Mouse (Mus musculus): ENCODE data around the gene Lhx3. TPM values are rescaled to one million over a fixed set of nuclear protein-coding genes. Genes with fewer than 3 reads are reported as not detected.

The Lhx3 gene
- total RNA-seq, 1 experiment, result 0.13 TPM

- DNase-seq (ENCODE audit: low read depth, low spot score), result no peak
- Histone ChIP-seq H3K4me1 (ENCODE audit: control insufficient read depth in 2 of 2, insufficient read depth in 2 of 2, low read length in 2 of 2, poor library complexity in 1 of 2) (peaks cover 0 to under 1% of the 10 kb centered on the region in 2 experiments; a peak in 1 of 4 replicates), H3K36me3 (ENCODE audit: control insufficient read depth, insufficient read depth, low read length, poor library complexity, severe bottlenecking) (no peaks in the 10 kb centered on the region), H3K9ac (ENCODE audit: insufficient read depth, low read depth, low read length, poor library complexity, severe bottlenecking) (no peak overlapping the region), H3K9me3 (ENCODE audit: control insufficient read depth, insufficient read depth, low read depth, low read length) (no peaks in the 10 kb centered on the region), H3K27ac (ENCODE audit: insufficient read depth, low read depth, low read length, poor library complexity, severe bottlenecking) (no peak overlapping the region), H3K4me3 (ENCODE audit: insufficient read depth in 1 of 2, low read depth in 1 of 2, low read length in 2 of 2, poor library complexity in 1 of 2, severe bottlenecking in 1 of 2) (no peak overlapping the region)
- in situ Hi-C loops (cut with MboI; ENCODE audit: low sequenced_read_pairs in 2 of 2, unreplicated experiment in 2 of 2), result no loop called here
- TF ChIP-seq CHD2 (IDR thresholded peaks at IDR 0.05; ENCODE audit: low read depth, low read length) (no peak), ZNF384 (IDR thresholded peaks at IDR 0.05; ENCODE audit: low read depth, low read length) (no peak), HCFC1 (IDR thresholded peaks at IDR 0.05; ENCODE audit: borderline replicate concordance, insufficient read depth, low read length) (no peak), MAFK (IDR thresholded peaks at IDR 0.05; ENCODE audit: insufficient read depth, low read depth, low read length) (no peak), ZC3H11A (IDR thresholded peaks at IDR 0.05; ENCODE audit: borderline replicate concordance, low read depth, low read length) (no peak)
These were observed 39.4 kb upstream of the Lhx3 start for GRCm38 (mm10) chr2:26247531-26247930.

GRCm38 (mm10) chr2:26240841-26241240 lies 32.8 kb upstream of the Lhx3 start:
- Histone ChIP-seq H3K9me3 (ENCODE audit: control insufficient read depth, insufficient read depth, low read depth, low read length) (no peaks in the 10 kb centered on the region), H3K4me1 (ENCODE audit: control insufficient read depth in 2 of 2, insufficient read depth in 2 of 2, low read length in 2 of 2, poor library complexity in 1 of 2) (no peaks in the 10 kb centered on the region; a peak in 1 of 4 replicates), H3K9ac (ENCODE audit: insufficient read depth, low read depth, low read length, poor library complexity, severe bottlenecking) (no peak overlapping the region), H3K36me3 (ENCODE audit: control insufficient read depth, insufficient read depth, low read length, poor library complexity, severe bottlenecking) (no peaks in the 10 kb centered on the region), H3K4me3 (ENCODE audit: insufficient read depth in 1 of 2, low read depth in 1 of 2, low read length in 2 of 2, poor library complexity in 1 of 2, severe bottlenecking in 1 of 2) (no peak overlapping the region), H3K27ac (ENCODE audit: insufficient read depth, low read depth, low read length, poor library complexity, severe bottlenecking) (no peak overlapping the region)
- TF ChIP-seq CHD2 (IDR thresholded peaks at IDR 0.05; ENCODE audit: low read depth, low read length) (no peak), MAFK (IDR thresholded peaks at IDR 0.05; ENCODE audit: insufficient read depth, low read depth, low read length) (no peak), ZC3H11A (IDR thresholded peaks at IDR 0.05; ENCODE audit: borderline replicate concordance, low read depth, low read length) (no peak), HCFC1 (IDR thresholded peaks at IDR 0.05; ENCODE audit: borderline replicate concordance, insufficient read depth, low read length) (no peak), ZNF384 (IDR thresholded peaks at IDR 0.05; ENCODE audit: low read depth, low read length) (no peak)
- in situ Hi-C loops (cut with MboI; ENCODE audit: low sequenced_read_pairs in 2 of 2, unreplicated experiment in 2 of 2), result no loop called here
- DNase-seq (ENCODE audit: low read depth, low spot score), result no peak

- in situ Hi-C loops (cut with MboI; ENCODE audit: low sequenced_read_pairs in 2 of 2, unreplicated experiment in 2 of 2), result no loop called here
These were observed 32.2 kb upstream of the Lhx3 start for GRCm38 (mm10) chr2:26240330-26240729.

GRCm38 (mm10) chr2:26237290-26237782 lies 29.2 kb upstream of the Lhx3 start, which contains the start of gene Qsox2:
Gene Qsox2 (minus strand): TSS chr2:26237525.
- peak within 1 kb of the TSS; percentile 86 for H3K9ac ChIP-seq (ENCODE audit: insufficient read depth, low read depth, low read length, poor library complexity, severe bottlenecking)
- DNase-seq (ENCODE audit: low read depth, low spot score), result peak; percentile 96
- peaks cover 2% of the 10 kb centered on the region; the same call in 1 of the 2 replicates for H3K36me3 ChIP-seq (ENCODE audit: control insufficient read depth, insufficient read depth, low read length, poor library complexity, severe bottlenecking)
- no peaks in the 10 kb centered on the region; a peak in 1 of 4 replicates for H3K4me1 ChIP-seq (ENCODE audit: control insufficient read depth in 2 of 2, insufficient read depth in 2 of 2, low read length in 2 of 2, poor library complexity in 1 of 2)
- TF ChIP-seq CHD2 (IDR thresholded peaks at IDR 0.05; ENCODE audit: low read depth, low read length) (no peak), ZNF384 (IDR thresholded peaks at IDR 0.05; ENCODE audit: low read depth, low read length) (peak; percentile 97), HCFC1 (IDR thresholded peaks at IDR 0.05; ENCODE audit: borderline replicate concordance, insufficient read depth, low read length) (peak; percentile 67; the same call in 1 of the 2 replicates), MAFK (IDR thresholded peaks at IDR 0.05; ENCODE audit: insufficient read depth, low read depth, low read length) (no peak), ZC3H11A (IDR thresholded peaks at IDR 0.05; ENCODE audit: borderline replicate concordance, low read depth, low read length) (no peak)
- no peaks in the 10 kb centered on the region for H3K9me3 ChIP-seq (ENCODE audit: control insufficient read depth, insufficient read depth, low read depth, low read length)
- 0 out of 2 replicates have a peak within 1 kb of the TSS, but pooled peaks have one; percentile 3 for H3K27ac ChIP-seq (ENCODE audit: insufficient read depth, low read depth, low read length, poor library complexity, severe bottlenecking)
- peak within 1 kb of the TSS; percentile 87 to 92 for H3K4me3 ChIP-seq (ENCODE audit: insufficient read depth in 1 of 2, low read depth in 1 of 2, low read length in 2 of 2, poor library complexity in 1 of 2, severe bottlenecking in 1 of 2)
- in situ Hi-C loops (cut with MboI; ENCODE audit: low sequenced_read_pairs in 2 of 2, unreplicated experiment in 2 of 2), result no loop called here

More at GRCm38 (mm10) chr2:26240330-26240729, 32.2 kb upstream of the Lhx3 start:
- Histone ChIP-seq H3K9ac (ENCODE audit: insufficient read depth, low read depth, low read length, poor library complexity, severe bottlenecking) (no peak overlapping the region), H3K36me3 (ENCODE audit: control insufficient read depth, insufficient read depth, low read length, poor library complexity, severe bottlenecking) (no peaks in the 10 kb centered on the region), H3K4me3 (ENCODE audit: insufficient read depth in 1 of 2, low read depth in 1 of 2, low read length in 2 of 2, poor library complexity in 1 of 2, severe bottlenecking in 1 of 2) (no peak overlapping the region), H3K9me3 (ENCODE audit: control insufficient read depth, insufficient read depth, low read depth, low read length) (no peaks in the 10 kb centered on the region), H3K4me1 (ENCODE audit: control insufficient read depth in 2 of 2, insufficient read depth in 2 of 2, low read length in 2 of 2, poor library complexity in 1 of 2) (no peaks in the 10 kb centered on the region; a peak in 1 of 4 replicates), H3K27ac (ENCODE audit: insufficient read depth, low read depth, low read length, poor library complexity, severe bottlenecking) (no peak overlapping the region)
- no peak for DNase-seq (ENCODE audit: low read depth, low spot score)
- TF ChIP-seq MAFK (IDR thresholded peaks at IDR 0.05; ENCODE audit: insufficient read depth, low read depth, low read length) (no peak), HCFC1 (IDR thresholded peaks at IDR 0.05; ENCODE audit: borderline replicate concordance, insufficient read depth, low read length) (no peak), ZC3H11A (IDR thresholded peaks at IDR 0.05; ENCODE audit: borderline replicate concordance, low read depth, low read length) (no peak)

Data from ES-E14 (cell line).